Mouse (Mus musculus) midbrain, postnatal 0 days (tissue): ENCODE results near the gene Dstyk. TPM values are rescaled to one million over a fixed set of nuclear protein-coding genes. Genes with fewer than 3 reads are reported as not detected.

Experiments used
- ATAC-seq: fragments of 200-750 bp; cut with Nextera tagmentation; 2 replicates; pipeline ENCODE4 v1.8.0; 2017; ENCODE audit warnings: moderate number of reproducible peaks, mild to moderate bottlenecking, moderate TSS enrichment, moderate library complexity; ENCODE audit not compliant: low FRiP score
- DNase-seq: peaks from one replicate; pipeline ENCODE4 v3.0.0-alpha.2; 2015; ENCODE audit warnings: low spot score
- H3K27ac ChIP-seq: fragments of 300-500 bp; sonication (generic); 2 replicates; pipeline ENCODE4 v1.5.1; 2014; ENCODE audit warnings: low read depth, mild to moderate bottlenecking, low read length, mixed read lengths
- H3K27me3 ChIP-seq: fragments of 300-500 bp; sonication (generic); 2 replicates; pipeline ENCODE4 v1.6.1; 2014; ENCODE audit warnings: low read length, control low read depth, mixed read lengths; ENCODE audit not compliant: insufficient read depth
- H3K36me3 ChIP-seq: fragments of 300-500 bp; sonication (generic); 2 replicates; pipeline ENCODE4 v1.6.1; 2014; ENCODE audit warnings: low read length, control low read depth, mixed read lengths; ENCODE audit not compliant: insufficient read depth
- H3K4me1 ChIP-seq: fragments of 300-500 bp; sonication (generic); 2 replicates; pipeline ENCODE4 v1.6.1; 2014; ENCODE audit warnings: mild to moderate bottlenecking, control low read depth, antibody characterized with exemption, low read length, mixed read lengths; ENCODE audit not compliant: insufficient read depth
- H3K4me2 ChIP-seq: fragments of 300-500 bp; sonication (generic); 2 replicates; pipeline ENCODE4 v1.6.1; 2014; ENCODE audit warnings: low read depth, mild to moderate bottlenecking, low read length, mixed read lengths; ENCODE audit not compliant: poor library complexity, severe bottlenecking
- H3K4me3 ChIP-seq: fragments of 300-500 bp; sonication (generic); 2 replicates; pipeline ENCODE4 v1.5.1; 2014; ENCODE audit warnings: low read depth, mild to moderate bottlenecking, low read length, moderate library complexity
- H3K9ac ChIP-seq: fragments of 300-500 bp; sonication (generic); replicated peaks from 2 replicates; pipeline ENCODE4 v1.6.1; 2014; ENCODE audit warnings: mild to moderate bottlenecking, low read length, moderate library complexity, mixed read lengths; ENCODE audit not compliant: poor library complexity, severe bottlenecking
- H3K9me3 ChIP-seq: fragments of 300-500 bp; sonication (generic); 2 replicates; pipeline ENCODE4 v1.6.1; 2016; ENCODE audit warnings: low read length, control low read depth
- CTCF ChIP-seq: IDR thresholded peaks from 2 replicates; pipeline ENCODE4 v1.5.1; 2016; ENCODE audit warnings: antibody characterized with exemption, mild to moderate bottlenecking
- WGBS: fragments of 180-500 bp; shearing (Covaris S2); extraction: QIAGEN DNeasy Blood & Tissue Kit; methylation state at CpG from one replicate; pipeline ENCODE4 v1.1.7; 2014; 5-methylcytosine and 5-hydroxymethylcytosine counted together
- polyA plus RNA-seq: library from polyadenylated mRNA; unstranded; fragments of >200 nt; fragmentation: Nextera tagmentation; extraction: Ambion mirVana; gene quantifications from 2 replicates; pipeline ENCODE4 v1.2.1, GENCODE M21; 2015
- total RNA-seq: library from RNA; depleted of rRNA; stranded (reverse); fragments of >200 nt; gene quantifications from 2 replicates; pipeline ENCODE4 v1.2.3, GENCODE M21; 2014

Dstyk gene
- total and polyA plus RNA-seq, 2 experiments from 2014 or later = 5.6 to 21.2 TPM

DNA sequence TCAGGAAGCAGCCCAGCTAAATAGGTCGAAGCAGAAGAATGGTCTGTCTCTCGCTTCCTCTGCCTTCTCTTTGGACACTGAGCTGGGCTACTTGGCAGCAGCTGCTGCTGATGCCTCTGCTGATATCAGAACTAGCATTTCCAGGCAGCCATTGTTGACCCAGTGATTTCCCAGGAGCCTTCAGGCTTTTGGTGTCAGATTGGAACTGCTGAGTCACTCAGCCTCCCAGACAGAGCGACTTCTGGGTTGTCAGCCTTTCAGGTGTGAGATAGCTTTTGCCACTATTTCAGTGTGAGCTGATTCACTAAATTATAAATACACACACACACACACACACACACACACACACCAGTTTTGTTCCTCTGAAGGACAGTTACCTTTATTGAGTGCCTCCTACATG is 6.7 kb upstream of the Dstyk start:
- ATAC-seq (no peak), DNase-seq (no peak)
- no peak overlapping the region for H3K4me3 ChIP-seq
- H3K36me3 ChIP-seq = no peaks in the 10 kb centered on the region
- H3K27me3 ChIP-seq = no peaks in the 10 kb centered on the region
- H3K27ac ChIP-seq = no peak overlapping the region
- H3K4me1 ChIP-seq = no peaks in the 10 kb centered on the region
- no peak overlapping the region for H3K4me2 ChIP-seq
- no peaks in the 10 kb centered on the region for H3K9me3 ChIP-seq
- no peak for TF ChIP-seq CTCF
- WGBS = 87% methylated on average over 3 of the region's 3 CpGs
- no peak overlapping the region for H3K9ac ChIP-seq

DNA sequence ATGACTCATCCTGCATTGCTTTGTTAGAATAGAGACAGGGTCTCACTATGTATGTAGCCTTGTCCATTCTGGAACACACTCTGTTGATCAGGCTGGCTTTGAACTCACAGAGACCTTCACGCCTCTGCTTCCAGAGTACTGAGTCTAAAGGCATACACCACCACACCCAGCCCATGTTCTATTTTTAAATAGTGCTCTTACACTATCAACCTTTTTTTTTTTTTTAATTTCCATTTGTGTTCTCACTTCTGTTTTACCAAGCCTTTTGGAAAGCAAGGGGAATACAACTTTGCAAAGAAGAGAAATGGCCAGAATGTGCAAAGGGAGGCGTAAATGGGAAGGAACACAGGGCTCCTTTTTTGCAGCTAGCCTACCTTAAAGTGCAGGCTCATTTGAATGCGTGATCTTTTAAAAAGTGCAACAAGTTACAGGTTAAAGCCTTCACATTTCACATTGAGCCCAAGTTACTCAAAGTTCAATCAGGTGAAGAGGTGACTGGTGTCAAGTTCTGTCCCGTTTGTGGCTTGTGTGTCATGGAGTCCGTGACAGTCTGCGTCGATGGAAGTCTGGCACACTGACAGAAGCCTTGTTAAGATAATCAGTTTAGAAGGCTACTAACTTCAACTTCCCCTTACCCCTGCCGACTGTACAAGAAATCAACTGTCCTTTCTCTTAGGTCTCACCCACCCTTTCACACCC is 962 bp upstream of the Dstyk start:
- Histone ChIP-seq H3K4me2 (no peak overlapping the region), H3K9ac (no peak overlapping the region), H3K36me3 (no peaks in the 10 kb centered on the region), H3K4me3 (no peak overlapping the region), H3K9me3 (no peaks in the 10 kb centered on the region), H3K4me1 (peaks cover 10% of the 10 kb centered on the region; the same call in 1 of the 2 replicates), H3K27ac (no peak overlapping the region), H3K27me3 (no peaks in the 10 kb centered on the region)
- no peak for ATAC-seq
- 74% methylated on average over 8 of the region's 8 CpGs for WGBS
- DNase-seq = no peak
- TF ChIP-seq CTCF = no peak

DNA sequence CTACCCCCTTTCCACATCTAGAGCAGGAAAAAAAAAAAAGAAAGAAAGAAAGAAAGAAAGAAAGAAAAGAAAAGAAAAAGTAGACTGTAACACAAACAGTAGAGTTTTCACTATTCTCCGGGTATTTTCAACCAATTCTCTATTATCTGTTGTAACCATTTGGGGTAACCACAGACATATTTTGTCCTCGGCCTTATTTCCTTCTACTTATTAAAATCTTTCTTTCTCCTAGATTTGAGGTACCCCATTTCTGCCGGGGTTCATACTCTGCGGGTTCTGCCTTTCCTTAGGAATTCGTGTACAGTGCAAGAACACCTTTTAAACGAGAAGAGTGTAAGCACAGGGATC is 438 bp upstream of the Dstyk start:
- H3K4me2 ChIP-seq = peak overlapping the region; percentile 83
- H3K36me3 ChIP-seq = no peaks in the 10 kb centered on the region
- peaks cover 10% of the 10 kb centered on the region; the same call in 1 of the 2 replicates for H3K4me1 ChIP-seq
- no peak for TF ChIP-seq CTCF
- H3K9ac ChIP-seq = peak overlapping the region; percentile 83
- H3K27ac ChIP-seq = peak overlapping the region; percentile 81
- WGBS = 13% methylated on average over 6 of the region's 6 CpGs
- no peak for ATAC-seq
- no peaks in the 10 kb centered on the region for H3K27me3 ChIP-seq
- H3K9me3 ChIP-seq = no peaks in the 10 kb centered on the region
- peak overlapping the region; percentile 80 for H3K4me3 ChIP-seq
- DNase-seq = no peak

DNA sequence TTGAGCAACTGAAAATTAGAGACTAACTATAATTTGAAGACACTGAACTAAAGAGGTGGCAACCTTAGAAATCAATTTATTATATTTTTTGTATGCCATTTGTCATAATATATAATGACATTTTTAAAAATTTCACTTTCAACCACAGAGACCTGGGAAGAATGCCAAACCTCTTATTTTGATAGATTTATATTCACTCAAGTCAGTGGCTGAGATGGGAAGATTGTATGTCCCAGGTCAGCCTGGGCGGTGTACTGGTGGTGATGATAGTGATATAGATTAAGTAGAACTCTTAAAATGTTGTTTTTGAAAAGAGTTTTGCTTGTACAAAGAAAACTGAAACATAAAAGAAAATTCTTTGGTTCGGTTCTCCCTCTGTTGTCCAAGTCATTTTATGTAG is 2.9 kb downstream of the Dstyk start:
- no peak overlapping the region for H3K9ac ChIP-seq
- no peak for DNase-seq
- 77% methylated on average over 2 of the region's 2 CpGs for WGBS
- TF ChIP-seq CTCF = no peak
- no peaks in the 10 kb centered on the region for H3K27me3 ChIP-seq
- H3K4me2 ChIP-seq = no peak overlapping the region
- no peak for ATAC-seq
- H3K9me3 ChIP-seq = no peaks in the 10 kb centered on the region
- H3K27ac ChIP-seq = no peak overlapping the region
- H3K4me1 ChIP-seq = peaks cover 10% of the 10 kb centered on the region; the same call in 1 of the 2 replicates
- H3K36me3 ChIP-seq = no peaks in the 10 kb centered on the region
- H3K4me3 ChIP-seq = no peak overlapping the region

DNA sequence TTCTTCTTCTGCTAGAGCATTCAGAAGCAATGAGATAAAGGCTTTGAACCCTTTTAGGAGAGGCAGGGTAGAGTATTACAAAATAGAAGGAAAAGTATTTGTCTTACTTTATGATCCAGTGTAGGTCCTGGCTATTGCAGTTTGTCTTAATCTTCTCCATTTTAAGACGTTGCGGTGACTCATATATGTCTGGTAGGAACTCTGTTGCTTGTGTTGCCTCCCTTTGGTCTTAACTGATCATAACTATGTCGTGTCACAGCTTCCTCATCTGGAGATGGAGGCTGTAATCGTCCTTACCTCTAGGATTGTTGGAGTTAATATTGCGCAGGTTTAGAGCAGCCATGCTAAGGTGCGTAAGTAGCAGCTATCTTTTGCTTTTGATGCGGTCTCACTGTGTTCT is 3.3 kb downstream of the Dstyk start:
- WGBS = 91% methylated on average over 7 of the region's 7 CpGs
- Histone ChIP-seq H3K27me3 (no peaks in the 10 kb centered on the region), H3K4me1 (peaks cover 10% of the 10 kb centered on the region; the same call in 1 of the 2 replicates), H3K9ac (no peak overlapping the region), H3K36me3 (no peaks in the 10 kb centered on the region), H3K4me3 (no peak overlapping the region), H3K4me2 (no peak overlapping the region), H3K27ac (no peak overlapping the region), H3K9me3 (no peaks in the 10 kb centered on the region)
- no peak for DNase-seq
- no peak for TF ChIP-seq CTCF
- no peak for ATAC-seq

DNA sequence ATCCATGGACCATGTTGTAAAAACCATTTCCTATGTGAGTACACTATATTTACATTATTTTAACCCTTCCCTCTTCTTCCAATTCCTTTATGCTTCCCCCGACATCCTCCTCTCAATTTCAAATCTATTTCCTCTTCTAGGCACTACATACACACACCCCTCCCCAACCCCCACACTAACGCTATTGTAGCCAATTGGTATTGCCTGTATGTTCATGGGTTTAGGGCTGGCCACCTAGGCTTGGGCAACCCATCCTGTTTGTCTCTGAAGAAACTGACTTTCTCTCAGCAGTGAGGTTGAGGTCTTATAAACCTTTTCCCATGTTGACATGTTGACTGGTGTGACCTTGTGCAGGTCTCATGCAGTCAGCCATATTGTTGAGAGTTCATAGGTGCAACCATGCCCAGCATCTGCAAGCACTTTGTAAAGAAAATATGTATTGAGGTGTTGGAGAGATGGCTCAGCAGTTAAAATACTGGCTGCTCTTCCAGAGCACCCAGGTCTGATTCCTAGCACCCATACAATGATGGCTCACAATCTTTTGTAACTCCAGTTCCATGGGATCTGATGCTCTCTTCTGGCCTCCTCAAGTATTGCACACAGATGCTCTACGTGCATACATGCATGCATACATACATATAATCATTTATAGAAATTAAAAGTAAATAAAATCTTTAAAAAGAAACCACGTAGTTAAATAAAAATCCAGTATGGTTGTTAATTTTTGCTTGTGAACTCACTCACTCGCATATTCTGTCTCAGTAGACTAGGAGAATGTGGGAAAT is 5.7 kb downstream of the Dstyk start:
- WGBS = 95% methylated on average over 5 of the region's 5 CpGs

More for the DNA sequence above, 5.7 kb downstream of the Dstyk start:
- DNase-seq = no peak
- Histone ChIP-seq H3K4me2 (no peak overlapping the region), H3K9ac (no peak overlapping the region), H3K4me1 (peaks cover 10% of the 10 kb centered on the region; the same call in 1 of the 2 replicates), H3K27ac (no peak overlapping the region), H3K27me3 (no peaks in the 10 kb centered on the region), H3K36me3 (no peaks in the 10 kb centered on the region), H3K9me3 (no peaks in the 10 kb centered on the region), H3K4me3 (no peak overlapping the region)
- 0 out of 2 replicates have a peak, but pooled peaks have one; percentile 19 for TF ChIP-seq CTCF
- ATAC-seq = no peak
